9 mouse cellular contexts compared by ENCODE assay signal in genomic region chr7:34652751-34653502, GRCm38 (mm10). TPM values are rescaled to one million over a fixed set of nuclear protein-coding genes. Genes with fewer than 3 reads are reported as not detected.
DNase-seq lines count a peak whose midpoint lies in the region; ATAC-seq and TF ChIP-seq lines count a peak whose summit lies in the region.
"Had no signal": no experiment of that assay in that cellular context is flagged by ENCODE, and none has a peak within 500 bp of the region (broad histone marks: within the 10 kb centered on the region; RNA-seq: fewer than 3 reads in every experiment).

No protein-coding gene starts in this region.

- H3K9ac ChIP-seq in embryonic facial prominence, embryonic 12.5 days: peak overlapping the region; percentile 95
- H3K9ac ChIP-seq in heart, postnatal 0 days (replicated peaks; ENCODE audit: low read depth, low read length): no peak overlapping the region
- peak overlapping the region; percentile 94 for H3K9ac ChIP-seq in limb, embryonic 15.5 days
- peak overlapping the region; percentile 97 for H3K9ac ChIP-seq in neural tube, embryonic 12.5 days

- 17% methylated on average over 48 of the region's 48 CpGs for WGBS in kidney, adult 2 months
- 1% methylated on average over 48 of the region's 48 CpGs for WGBS in embryonic facial prominence, embryonic 12.5 days
- WGBS in heart, postnatal 0 days: 2% methylated on average over 48 of the region's 48 CpGs
- WGBS in limb, embryonic 15.5 days: under 1% methylated on average over 48 of the region's 48 CpGs
- under 1% methylated on average over 48 of the region's 48 CpGs for WGBS in neural tube, embryonic 12.5 days

- H3K36me3 ChIP-seq in kidney, adult 2 months (ENCODE audit: control insufficient read depth, insufficient read depth, low read length): no peaks in the 10 kb centered on the region
- peaks cover 23% of the 10 kb centered on the region for H3K36me3 ChIP-seq in embryonic facial prominence, embryonic 12.5 days
- H3K36me3 ChIP-seq in heart, postnatal 0 days (replicated peaks; ENCODE audit: control insufficient read depth, insufficient read depth, low read length): no peaks in the 10 kb centered on the region
- peaks cover 27% of the 10 kb centered on the region for H3K36me3 ChIP-seq in limb, embryonic 15.5 days
- peaks cover 22% of the 10 kb centered on the region for H3K36me3 ChIP-seq in neural tube, embryonic 12.5 days

- peak overlapping the region; percentile 82 for H3K4me2 ChIP-seq in embryonic facial prominence, embryonic 12.5 days (replicated peaks)
- H3K4me2 ChIP-seq in heart, postnatal 0 days (ENCODE audit: low read depth, low read length): peak overlapping the region; percentile 86
- peak overlapping the region; percentile 91 for H3K4me2 ChIP-seq in limb, embryonic 15.5 days
- H3K4me2 ChIP-seq in neural tube, embryonic 12.5 days (replicated peaks): peak overlapping the region; percentile 92

- H3K4me1 ChIP-seq in kidney, adult 2 months (ENCODE audit: control insufficient read depth, insufficient read depth, low read length): no peaks in the 10 kb centered on the region
- peaks cover 22% of the 10 kb centered on the region for H3K4me1 ChIP-seq in embryonic facial prominence, embryonic 12.5 days
- no peaks in the 10 kb centered on the region for H3K4me1 ChIP-seq in heart, postnatal 0 days (ENCODE audit: control insufficient read depth, insufficient read depth)
- H3K4me1 ChIP-seq in limb, embryonic 15.5 days: peaks cover 26% of the 10 kb centered on the region
- peaks cover 30% of the 10 kb centered on the region for H3K4me1 ChIP-seq in neural tube, embryonic 12.5 days

- no peaks in the 10 kb centered on the region for H3K9me3 ChIP-seq in embryonic facial prominence, embryonic 12.5 days
- H3K9me3 ChIP-seq in heart, postnatal 0 days (replicated peaks; ENCODE audit: control insufficient read depth, low read length): no peaks in the 10 kb centered on the region
- H3K9me3 ChIP-seq in limb, embryonic 15.5 days: no peaks in the 10 kb centered on the region
- no peaks in the 10 kb centered on the region for H3K9me3 ChIP-seq in neural tube, embryonic 12.5 days

- TF ChIP-seq POLR2A in kidney, adult 2 months (IDR thresholded peaks at IDR 0.05; ENCODE audit: low read depth, low read length): no peak

- TF ChIP-seq EP300 in heart, postnatal 0 days (IDR thresholded peaks at IDR 0.05; ENCODE audit: low read depth): no peak

- peak; percentile 38 for DNase-seq in kidney, adult 2 months
- no peak for DNase-seq in kidney, adult 11 months
- DNase-seq in heart, postnatal 0 days (ENCODE audit: low spot score): no peak
- DNase-seq in layer of hippocampus, adult 8-10 months (ENCODE audit: low spot score in 2 of 2): no peak

- no peaks in the 10 kb centered on the region for H3K27me3 ChIP-seq in kidney, adult 2 months (replicated peaks; ENCODE audit: control insufficient read depth, insufficient read depth, low read length)
- H3K27me3 ChIP-seq in embryonic facial prominence, embryonic 12.5 days: no peaks in the 10 kb centered on the region
- peaks cover 30% of the 10 kb centered on the region for H3K27me3 ChIP-seq in heart, postnatal 0 days (ENCODE audit: control insufficient read depth, insufficient read depth, low read length)
- no peaks in the 10 kb centered on the region for H3K27me3 ChIP-seq in limb, embryonic 15.5 days
- no peaks in the 10 kb centered on the region for H3K27me3 ChIP-seq in neural tube, embryonic 12.5 days (replicated peaks)
- H3K27me3 ChIP-seq: Patski had no signal

- peak overlapping the region; percentile 93 for H3K4me3 ChIP-seq in kidney, adult 2 months (ENCODE audit: insufficient read depth, low read depth, low read length)
- H3K4me3 ChIP-seq in embryonic facial prominence, embryonic 12.5 days: peak overlapping the region; percentile 89
- peak overlapping the region; percentile 75 for H3K4me3 ChIP-seq in heart, postnatal 0 days (ENCODE audit: low read depth, low read length)
- peak overlapping the region; percentile 77 for H3K4me3 ChIP-seq in limb, embryonic 15.5 days
- peak overlapping the region; percentile 79 for H3K4me3 ChIP-seq in neural tube, embryonic 12.5 days

- H3K27ac ChIP-seq in kidney, adult 2 months (ENCODE audit: insufficient read depth, low read depth, low read length): no peak overlapping the region
- peak overlapping the region; percentile 100 for H3K27ac ChIP-seq in embryonic facial prominence, embryonic 12.5 days
- no peak overlapping the region for H3K27ac ChIP-seq in heart, postnatal 0 days (ENCODE audit: low read depth)
- H3K27ac ChIP-seq in limb, embryonic 15.5 days: peak overlapping the region; percentile 99
- peak overlapping the region; percentile 99 for H3K27ac ChIP-seq in neural tube, embryonic 12.5 days

- ATAC-seq in embryonic facial prominence, embryonic 12.5 days (ENCODE audit: insufficient number of reproducible peaks, insufficient read depth, low FRiP score, low TSS enrichment): no peak
- ATAC-seq in heart, postnatal 0 days (ENCODE audit: insufficient read depth, low read depth): no peak
- no peak for ATAC-seq in limb, embryonic 15.5 days (ENCODE audit: insufficient number of reproducible peaks, low FRiP score, low TSS enrichment, low read depth)
- ATAC-seq in neural tube, embryonic 12.5 days (ENCODE audit: low FRiP score, low read depth): peak; percentile 5; the same call in 1 of the 2 replicates
- ATAC-seq in activated CD4-positive, CD25-positive, alpha-beta regulatory T cell, adult 4 months: no peak
- ATAC-seq: Patski had no signal

- no peak for TF ChIP-seq CTCF in kidney, adult 2 months (conservative IDR thresholded peaks at IDR 0.05; ENCODE audit: insufficient read depth, insufficient read length, low read depth, low read length)
- TF ChIP-seq CTCF in heart, postnatal 0 days (IDR thresholded peaks at IDR 0.05; ENCODE audit: low read depth): no peak

RNA-seq across cellular contexts. Expression of gene Kctd15, which starts 3.6 kb away (rescaled TPM):
- 18.3 and 19.8 TPM in 2 replicates for polyA plus RNA-seq in kidney, adult 2 months (2012; rRNA removed)
- polyA plus RNA-seq in embryonic facial prominence, embryonic 12.5 days (2016; fragmentation: Nextera tagmentation; extraction: Ambion mirVana): 54.5 and 61.6 TPM in 2 replicates
- 2.8 and 5.9 TPM in 2 replicates for total RNA-seq in heart, postnatal 0 days (2014; rRNA removed; ENCODE audit: low replicate concordance)
- 0.78 and 0.99 TPM in 2 replicates for polyA plus RNA-seq in heart, postnatal 0 days (2015; fragmentation: Nextera tagmentation; extraction: Ambion mirVana)
- 29.4 and 32.6 TPM in 2 replicates for polyA plus RNA-seq in limb, embryonic 15.5 days (2015; fragmentation: Nextera tagmentation; extraction: Ambion mirVana)
- 41.9 and 44.7 TPM in 2 replicates for polyA plus RNA-seq in neural tube, embryonic 12.5 days (2016; fragmentation: Nextera tagmentation; extraction: Ambion mirVana)
- polyA plus RNA-seq in activated CD4-positive, CD25-positive, alpha-beta regulatory T cell, adult 4 months (2017; shearing (Covaris generic)): not detected
- 10 to 100 TPM; 11.7 to 14.9 (median 12.8) TPM for total RNA-seq in layer of hippocampus, adult 8-10 months (2022)

Comparison
In these comparisons a context has a peak if more than half of its experiments do, and no peak if none do; other contexts are left out.
1. H3K27ac ChIP-seq: peak in embryonic facial prominence, embryonic 12.5 days (single experiment), limb, embryonic 15.5 days (single experiment) and neural tube, embryonic 12.5 days (single experiment); none in kidney, adult 2 months (single experiment) and heart, postnatal 0 days (single experiment).
2. Peak in every context shown above with its lines, with median percentiles within 50 percentile points of each other: H3K4me3 ChIP-seq and H3K4me2 ChIP-seq.